Mouse (Mus musculus) adrenal gland, postnatal 25 days (tissue): ENCODE data around the gene Stfa3. TPM values are rescaled to one million over a fixed set of nuclear protein-coding genes. Genes with fewer than 3 reads are reported as not detected.
"Not testable (repeated sequence)": the region's sequence is repeated elsewhere in the genome, so short reads cannot be mapped to it uniquely, and the experiment has no call there.

Source experiments
- DNase-seq: peaks from one replicate; pipeline ENCODE4 v3.0.0; 2021; ENCODE audit warnings: mixed read lengths
- long read RNA-seq: library from polyadenylated mRNA; stranded (forward); transcript quantifications from one replicate; pipeline ENCODE4 v2.0.0, GENCODE M21; 2021
- total RNA-seq: library from RNA; stranded (reverse); gene quantifications from 2 replicates; pipeline ENCODE4 v1.2.3, GENCODE M21; 2021

The Stfa3 gene
- total RNA-seq: not detected in 2 replicates
- long read RNA-seq: 0 reads

GRCm38 (mm10) chr16:36455342-36455802 is at the start of gene Stfa3:
Gene Stfa3, minus strand, starts transcription at chr16:36455392.
- DNase-seq: no peak

DNA sequence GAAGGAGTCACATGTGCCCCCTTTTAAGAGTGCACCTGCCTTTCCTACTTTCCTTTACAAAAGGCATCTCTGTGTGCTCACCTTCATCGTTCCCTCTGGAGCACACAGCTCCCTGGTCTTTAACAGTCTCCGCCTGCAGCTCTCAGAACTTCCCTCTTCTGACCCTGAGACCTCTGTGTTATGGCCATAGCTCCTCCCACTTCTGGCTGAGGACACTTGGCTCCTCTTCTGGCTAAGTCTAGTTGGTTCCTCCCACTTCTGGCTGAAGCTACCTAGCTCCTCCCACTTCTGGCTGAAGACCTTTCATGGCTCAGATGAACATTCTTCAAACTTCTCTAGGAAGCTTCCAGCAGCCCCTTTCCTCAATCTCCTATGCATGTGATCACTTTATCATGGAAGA is 47.1 kb upstream of the Stfa3 start:
- DNase-seq: no peak

GRCm38 (mm10) chr16:36492420-36492819 is 37.2 kb upstream of the Stfa3 start:
- no peak for DNase-seq

GRCm38 (mm10) chr16:36476866-36477265 is 21.7 kb upstream of the Stfa3 start:
- DNase-seq: no peak

DNA sequence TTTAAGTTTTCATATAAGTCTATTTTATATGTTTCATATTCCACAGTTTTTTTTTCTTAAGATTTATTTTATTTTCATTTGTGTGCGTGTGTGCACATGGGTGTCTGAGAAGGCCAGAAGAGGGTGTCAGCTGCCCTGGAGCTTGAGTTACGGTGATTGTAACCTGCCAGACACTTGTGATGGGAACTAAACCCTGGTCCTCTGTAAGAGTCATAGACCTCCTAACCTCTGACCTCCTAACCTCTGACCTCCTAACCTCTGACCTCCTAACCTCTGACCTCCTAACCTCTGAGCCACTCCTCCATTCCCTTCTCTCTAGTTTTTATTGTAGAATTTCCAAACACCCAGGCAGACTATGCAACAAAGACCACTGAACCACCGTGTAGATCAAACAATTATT is 20.3 kb upstream of the Stfa3 start:
- no peak for DNase-seq

GRCm38 (mm10) chr16:36474849-36475248 is 19.7 kb upstream of the Stfa3 start:
- DNase-seq: no peak

GRCm38 (mm10) chr16:36473217-36474216 is 18.3 kb upstream of the Stfa3 start:
- DNase-seq: peak; percentile 50

- no peak for DNase-seq
These were observed 16.0 kb upstream of the Stfa3 start for GRCm38 (mm10) chr16:36471066-36471633.

DNA sequence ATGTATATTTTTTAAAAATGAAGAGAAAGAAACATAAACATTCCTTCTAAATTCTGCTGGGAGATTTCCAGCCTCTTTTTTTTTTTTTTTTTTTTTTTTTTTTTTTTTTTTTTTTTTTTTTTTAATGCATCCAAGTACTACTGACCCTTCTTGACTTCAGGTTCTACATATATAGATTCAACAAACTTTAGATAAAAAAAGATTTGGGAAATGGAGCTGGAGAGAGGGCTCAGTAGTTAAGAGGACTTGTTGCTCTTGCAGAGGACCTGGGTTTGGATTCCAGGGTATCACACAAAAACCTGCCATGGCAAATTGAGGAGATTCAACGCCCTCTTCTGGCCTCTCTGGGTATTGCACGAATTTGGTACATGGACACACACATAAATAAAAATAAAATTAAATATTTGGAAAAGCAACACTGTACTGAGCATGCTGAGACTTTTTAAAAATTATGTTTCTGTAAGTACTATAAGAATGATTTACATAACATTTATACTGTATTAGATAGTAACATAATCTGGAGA is 14.8 kb upstream of the Stfa3 start:
- DNase-seq: peak; percentile 24

- no peak for DNase-seq
These were observed 14.2 kb upstream of the Stfa3 start for GRCm38 (mm10) chr16:36469367-36469766.

DNA sequence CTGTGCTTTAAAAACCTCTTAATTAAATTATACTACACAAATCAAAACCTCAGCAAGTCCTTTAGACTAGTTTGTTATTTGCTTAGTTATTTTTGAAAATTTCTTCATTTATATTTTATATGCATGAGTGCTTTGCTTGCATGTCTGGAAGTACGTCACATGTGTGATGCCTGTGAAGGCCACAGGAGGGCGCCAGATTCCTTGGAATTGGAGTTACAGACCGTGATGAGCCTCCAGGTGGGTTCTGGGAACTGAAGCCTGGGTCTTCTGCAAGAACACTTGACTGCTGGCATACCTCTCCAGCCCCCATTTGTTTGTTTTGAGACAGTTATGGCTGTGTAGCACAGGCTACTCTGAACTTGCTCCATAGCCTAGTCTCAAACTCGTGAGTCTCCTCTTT is 13.7 kb upstream of the Stfa3 start:
- no peak for DNase-seq

DNA sequence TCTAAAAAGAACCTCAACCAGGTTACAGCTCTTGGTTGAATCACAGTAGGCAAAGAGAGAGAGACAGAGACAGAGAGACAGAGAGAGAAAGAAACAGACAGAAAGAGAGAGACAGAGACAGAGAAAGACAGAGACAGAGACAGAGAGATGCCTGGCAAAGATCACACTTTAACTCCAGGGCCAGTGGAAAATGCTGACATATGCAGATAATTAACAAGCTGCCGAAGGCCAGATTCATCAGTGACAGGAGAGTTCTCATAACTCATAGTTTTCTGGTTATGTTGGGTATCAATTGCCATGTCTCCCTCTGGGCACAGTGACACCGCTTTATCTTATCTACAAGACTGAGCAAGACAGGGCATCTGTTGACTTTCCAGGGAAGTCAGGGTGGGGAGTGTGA is 12.7 kb upstream of the Stfa3 start:
- DNase-seq: no peak

DNA sequence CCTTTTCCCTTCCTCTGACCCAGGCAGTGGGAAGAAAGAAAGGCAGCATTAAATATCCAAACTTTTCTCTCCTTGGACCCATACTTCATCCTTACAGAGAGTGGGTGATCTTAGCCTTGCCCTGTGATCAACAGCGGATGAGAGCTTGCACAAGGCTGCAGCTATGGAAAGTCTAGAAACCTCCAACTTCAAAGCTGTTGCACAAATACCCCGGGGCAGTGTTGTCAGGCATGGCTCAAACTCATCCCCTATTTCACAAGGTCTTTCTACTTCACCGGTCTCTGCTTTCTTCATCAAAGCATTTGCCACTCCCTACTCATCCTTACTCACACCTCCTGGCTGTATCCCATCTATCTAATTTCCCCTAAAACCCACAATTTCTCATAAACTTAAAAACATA is 10.2 kb upstream of the Stfa3 start:
- no peak for DNase-seq

- DNase-seq: no peak
These were observed 8.9 kb upstream of the Stfa3 start for GRCm38 (mm10) chr16:36464076-36464475.

GRCm38 (mm10) chr16:36460426-36460825 is 5.2 kb upstream of the Stfa3 start:
- no peak for DNase-seq

- not testable (repeated sequence) for DNase-seq
These were observed 34.2 kb downstream of the Stfa3 start for GRCm38 (mm10) chr16:36420979-36421378.

- DNase-seq: no peak
These were observed 46.8 kb downstream of the Stfa3 start, which contains the start of gene Stfa2 for GRCm38 (mm10) chr16:36408357-36408756. Gene Stfa2, minus strand, starts transcription at chr16:36408457.

Other genes with a start within 250 kb of the Stfa3 start
- gene Gm5416, start 245.0 kb downstream of the Stfa3 start, total RNA-seq: not detected in 2 replicates
- 1.1 TPM in 1 of 2 replicates, not detected in the other for gene 2010005H15Rik, start 233.9 kb downstream of the Stfa3 start, total RNA-seq
- not detected in 2 replicates for gene Stfa1, start 178.4 kb downstream of the Stfa3 start, total RNA-seq
- not detected in 2 replicates for gene BC117090, start 121.1 kb downstream of the Stfa3 start, total RNA-seq
- gene BC100530, start 87.6 kb downstream of the Stfa3 start, total RNA-seq: not detected in 2 replicates
- not detected in 2 replicates for gene Stfa2, start 46.9 kb downstream of the Stfa3 start, total RNA-seq
- gene Casr, start 106.7 kb upstream of the Stfa3 start, total RNA-seq: not detected in 2 replicates
- gene Cd86, start 210.7 kb upstream of the Stfa3 start, total RNA-seq: 0.55 and 0.62 TPM in 2 replicates
- gene Ildr1, start 238.6 kb upstream of the Stfa3 start, total RNA-seq: not detected in 2 replicates